Mouse (Mus musculus): ENCODE measurements at regions not wholly inside any gene's neighbourhood (a gene's known extent, or its start where the extent isn't known, plus 50 kb on each side); places are given as distances from the start of the nearest gene placed in this dataset.

- TF ChIP-seq POLR2A (IDR thresholded peaks at IDR 0.05; ENCODE audit: control insufficient read depth, extremely low read depth, insufficient read depth, low read length, poor library complexity): no peak
- no peak for TF ChIP-seq CTCF (IDR thresholded peaks at IDR 0.05; ENCODE audit: borderline replicate concordance, control insufficient read depth, extremely low read depth, insufficient read depth, low read length, poor library complexity)
Observed at GRCm38 (mm10) chr9:111993844-111994243, 241.9 kb downstream of the Arpp21 start.

Measured in thymus, adult 2 months (tissue).